Mouse (Mus musculus): ENCODE measurements around the gene Myo5c. TPM values are rescaled to one million over a fixed set of nuclear protein-coding genes. Genes with fewer than 3 reads are reported as not detected.
A peak's percentile ranks its signal among the peaks of the same experiment; 100 is the strongest.

Myo5c gene
- 0.62 and 0.81 TPM in 2 replicates for polyA plus RNA-seq (2012; rRNA removed)

DNA sequence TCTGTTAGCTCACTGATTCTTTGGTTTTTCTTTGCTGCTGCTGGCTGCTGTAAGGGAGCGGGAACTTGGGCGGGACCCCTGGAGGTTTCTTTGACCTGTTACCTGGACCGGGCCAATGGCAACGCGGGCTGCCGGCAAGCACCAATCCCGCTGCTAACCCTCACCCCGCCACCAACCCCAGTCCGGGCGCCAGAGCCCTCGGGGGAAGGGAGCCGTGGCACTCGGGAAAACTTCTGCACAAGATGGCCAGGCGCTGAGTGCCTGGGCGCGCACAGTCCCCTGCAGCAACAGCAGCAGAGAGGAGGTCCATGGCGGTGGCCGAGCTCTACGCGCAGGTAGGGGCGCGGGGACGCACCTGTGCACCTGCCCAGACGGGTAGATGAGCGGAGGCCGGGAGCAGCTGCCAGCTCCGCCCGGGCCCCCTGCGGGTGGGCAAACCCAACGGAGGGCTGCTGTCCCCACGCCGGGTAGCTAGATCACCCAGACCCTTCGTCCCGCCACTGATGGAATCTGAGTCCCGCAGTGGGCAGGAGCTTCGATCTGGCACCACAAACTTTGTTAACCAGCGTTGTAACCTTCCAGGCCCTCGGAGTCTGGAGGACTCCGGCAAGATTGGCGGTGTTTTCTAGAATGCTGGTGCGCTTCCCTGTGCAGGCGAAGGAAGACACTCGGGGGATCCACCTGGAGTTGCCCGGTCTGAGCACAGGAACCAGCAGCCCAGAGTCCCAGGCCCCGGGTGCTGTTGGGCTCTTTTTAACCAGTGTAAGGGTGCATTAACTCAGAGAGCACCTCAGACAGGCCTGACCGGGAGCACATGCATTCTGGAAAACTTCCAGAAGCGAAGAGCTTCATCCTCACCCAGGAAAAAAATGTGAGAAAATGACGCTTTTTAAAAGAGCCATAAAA, at the start of gene Myo5c:
Gene Myo5c (plus strand): TSS at position 180 of the 906 bp plus-strand sequence.
- TF ChIP-seq POLR2A (IDR thresholded peaks at IDR 0.05; ENCODE audit: low read depth, low read length) (no peak), CTCF (IDR thresholded peaks at IDR 0.05; ENCODE audit: extremely low read depth, insufficient read depth, insufficient read length, insufficient replicate concordance) (no peak)
- Histone ChIP-seq H3K27ac (ENCODE audit: insufficient read depth, low read length) (no peak within 1 kb of the TSS), H3K27me3 (ENCODE audit: control insufficient read depth, insufficient read depth, low read length) (peaks cover 4% of the 10 kb centered on the region), H3K4me3 (ENCODE audit: extremely low read depth, insufficient read depth, insufficient read length) (no peak within 1 kb of the TSS), H3K36me3 (ENCODE audit: control insufficient read depth, insufficient read depth, low read length) (no peaks in the 10 kb centered on the region), H3K4me1 (ENCODE audit: control insufficient read depth, insufficient read depth, insufficient read length) (no peaks in the 10 kb centered on the region)
- no peak for DNase-seq (ENCODE audit: low read depth in 1 of 2, low spot score in 2 of 2)
- WGBS = 17% methylated on average over 48 of the region's 48 CpGs

DNA sequence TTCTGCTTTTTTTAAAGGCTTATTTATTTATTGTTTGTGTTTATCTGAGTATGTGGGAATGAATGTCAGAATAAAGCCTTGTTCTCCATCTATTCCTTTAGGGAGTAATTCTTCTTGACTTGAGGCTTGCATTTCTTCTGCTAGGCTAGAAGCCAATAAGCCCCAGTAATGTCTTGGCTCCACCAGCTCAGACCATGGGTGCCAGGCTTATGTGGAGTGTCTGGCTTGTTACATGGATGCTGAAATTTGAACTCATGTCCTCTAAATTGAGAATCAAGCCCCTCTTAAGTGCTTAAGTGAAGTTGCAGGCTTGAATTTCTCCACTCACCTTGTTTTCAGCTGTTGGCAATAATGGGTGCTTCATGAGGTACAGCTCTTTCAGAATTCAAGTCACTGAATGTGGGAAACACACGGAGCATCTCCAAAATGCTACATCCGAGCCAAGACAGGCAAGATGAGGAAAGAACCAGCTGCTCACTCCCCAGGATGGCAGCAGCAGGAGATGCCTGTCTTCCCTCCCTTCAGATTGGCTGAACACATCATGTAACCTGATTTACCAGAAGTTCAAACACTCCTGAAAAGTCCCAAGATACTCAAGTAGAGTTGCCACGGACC, 44.1 kb upstream of the Myo5c start:
- Histone ChIP-seq H3K36me3 (ENCODE audit: control insufficient read depth, insufficient read depth, low read length) (peaks cover 23% of the 10 kb centered on the region), H3K4me1 (ENCODE audit: control insufficient read depth, insufficient read depth, insufficient read length) (no peaks in the 10 kb centered on the region), H3K27ac (ENCODE audit: insufficient read depth, low read length) (no peak overlapping the region), H3K27me3 (ENCODE audit: control insufficient read depth, insufficient read depth, low read length) (no peaks in the 10 kb centered on the region), H3K4me3 (ENCODE audit: extremely low read depth, insufficient read depth, insufficient read length) (no peak overlapping the region)
- WGBS = 91% methylated on average over 3 of the region's 3 CpGs
- no peak for DNase-seq (ENCODE audit: low read depth in 1 of 2, low spot score in 2 of 2)
- TF ChIP-seq POLR2A (IDR thresholded peaks at IDR 0.05; ENCODE audit: low read depth, low read length) (no peak), CTCF (IDR thresholded peaks at IDR 0.05; ENCODE audit: extremely low read depth, insufficient read depth, insufficient read length, insufficient replicate concordance) (no peak)

DNA sequence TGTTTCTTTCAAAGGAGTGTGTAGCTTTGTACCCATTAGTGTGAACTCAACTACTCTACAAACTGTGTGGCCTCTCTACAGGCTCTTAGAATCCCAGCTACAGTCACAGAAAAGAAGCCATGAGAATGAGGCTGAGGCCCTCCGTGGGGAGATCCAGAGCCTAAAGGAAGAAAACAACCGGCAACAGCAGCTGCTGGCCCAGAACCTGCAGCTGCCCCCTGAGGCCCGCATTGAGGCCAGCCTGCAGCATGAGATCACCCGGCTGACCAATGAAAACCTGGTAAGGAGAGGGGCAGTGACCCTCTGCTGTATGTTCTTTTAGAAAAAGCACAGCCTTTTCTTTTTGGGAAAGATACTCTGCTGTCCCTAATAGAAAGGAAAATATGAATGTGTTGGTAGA, 38.0 kb upstream of the Myo5c start:
- no peaks in the 10 kb centered on the region for H3K4me1 ChIP-seq (ENCODE audit: control insufficient read depth, insufficient read depth, insufficient read length)
- peaks cover 12% of the 10 kb centered on the region for H3K36me3 ChIP-seq (ENCODE audit: control insufficient read depth, insufficient read depth, low read length)
- no peak overlapping the region for H3K27ac ChIP-seq (ENCODE audit: insufficient read depth, low read length)
- TF ChIP-seq CTCF (IDR thresholded peaks at IDR 0.05; ENCODE audit: extremely low read depth, insufficient read depth, insufficient read length, insufficient replicate concordance) (no peak), POLR2A (IDR thresholded peaks at IDR 0.05; ENCODE audit: low read depth, low read length) (no peak)
- DNase-seq (ENCODE audit: low read depth in 1 of 2, low spot score in 2 of 2) = no peak
- 93% methylated on average over 4 of the region's 4 CpGs for WGBS
- no peak overlapping the region for H3K4me3 ChIP-seq (ENCODE audit: extremely low read depth, insufficient read depth, insufficient read length)
- no peaks in the 10 kb centered on the region for H3K27me3 ChIP-seq (ENCODE audit: control insufficient read depth, insufficient read depth, low read length)

DNA sequence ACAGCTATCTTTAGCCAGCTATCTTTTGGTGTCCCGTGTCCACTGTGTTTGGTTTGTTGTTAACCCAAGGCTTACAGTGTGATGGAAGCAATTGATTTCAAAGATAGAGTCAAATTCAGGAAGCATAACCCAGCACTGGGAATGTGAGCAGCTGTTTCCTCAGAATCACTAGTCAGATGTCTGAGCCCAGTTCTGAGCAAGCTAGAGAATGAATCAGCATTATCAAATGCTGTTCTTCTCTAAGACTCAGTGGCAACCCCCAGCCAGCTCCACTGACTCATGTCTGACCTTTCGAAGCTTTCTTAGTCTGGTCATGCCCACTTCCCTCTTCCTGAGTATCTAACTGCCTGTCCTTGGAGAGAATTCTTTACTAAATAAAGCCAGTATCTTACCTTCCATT, 35.5 kb upstream of the Myo5c start:
- Histone ChIP-seq H3K27ac (ENCODE audit: insufficient read depth, low read length) (no peak overlapping the region), H3K27me3 (ENCODE audit: control insufficient read depth, insufficient read depth, low read length) (no peaks in the 10 kb centered on the region), H3K4me3 (ENCODE audit: extremely low read depth, insufficient read depth, insufficient read length) (no peak overlapping the region), H3K36me3 (ENCODE audit: control insufficient read depth, insufficient read depth, low read length) (peaks cover 19% of the 10 kb centered on the region), H3K4me1 (ENCODE audit: control insufficient read depth, insufficient read depth, insufficient read length) (no peaks in the 10 kb centered on the region)
- WGBS = 22% methylated on average over 2 of the region's 2 CpGs
- DNase-seq (ENCODE audit: low read depth in 1 of 2, low spot score in 2 of 2) = no peak
- no peak for TF ChIP-seq POLR2A (IDR thresholded peaks at IDR 0.05; ENCODE audit: low read depth, low read length)
- no peak for TF ChIP-seq CTCF (IDR thresholded peaks at IDR 0.05; ENCODE audit: extremely low read depth, insufficient read depth, insufficient read length, insufficient replicate concordance)

DNA sequence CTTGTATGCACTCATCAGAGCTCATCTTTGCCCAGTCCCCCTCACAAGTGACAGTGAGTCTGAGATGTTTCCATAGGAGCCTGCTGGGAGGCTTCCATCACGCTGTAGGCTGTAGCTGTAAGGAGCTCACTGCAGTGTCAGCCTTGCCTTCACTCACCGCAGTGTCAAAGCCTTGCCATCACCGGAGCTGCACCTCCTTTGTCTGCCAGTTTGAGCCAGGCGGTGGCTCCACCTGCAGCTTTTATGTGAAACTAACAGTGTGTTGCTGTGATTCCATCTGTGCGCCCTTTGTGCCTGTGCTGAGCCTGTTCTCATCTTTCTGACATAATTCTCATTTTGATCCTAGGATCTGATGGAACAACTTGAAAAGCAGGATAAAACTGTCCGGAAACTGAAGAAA, 34.5 kb upstream of the Myo5c start:
- no peak overlapping the region for H3K4me3 ChIP-seq (ENCODE audit: extremely low read depth, insufficient read depth, insufficient read length)
- H3K27me3 ChIP-seq (ENCODE audit: control insufficient read depth, insufficient read depth, low read length) = no peaks in the 10 kb centered on the region
- H3K36me3 ChIP-seq (ENCODE audit: control insufficient read depth, insufficient read depth, low read length) = peaks cover 19% of the 10 kb centered on the region
- 89% methylated on average over 6 of the region's 6 CpGs for WGBS
- H3K27ac ChIP-seq (ENCODE audit: insufficient read depth, low read length) = no peak overlapping the region
- H3K4me1 ChIP-seq (ENCODE audit: control insufficient read depth, insufficient read depth, insufficient read length) = no peaks in the 10 kb centered on the region
- TF ChIP-seq POLR2A (IDR thresholded peaks at IDR 0.05; ENCODE audit: low read depth, low read length) (no peak), CTCF (IDR thresholded peaks at IDR 0.05; ENCODE audit: extremely low read depth, insufficient read depth, insufficient read length, insufficient replicate concordance) (peak; percentile 21; the same call in 1 of the 2 replicates)
- peak in 1 of 2 experiments; percentile 16 for DNase-seq (ENCODE audit: low read depth in 1 of 2, low spot score in 2 of 2)

DNA sequence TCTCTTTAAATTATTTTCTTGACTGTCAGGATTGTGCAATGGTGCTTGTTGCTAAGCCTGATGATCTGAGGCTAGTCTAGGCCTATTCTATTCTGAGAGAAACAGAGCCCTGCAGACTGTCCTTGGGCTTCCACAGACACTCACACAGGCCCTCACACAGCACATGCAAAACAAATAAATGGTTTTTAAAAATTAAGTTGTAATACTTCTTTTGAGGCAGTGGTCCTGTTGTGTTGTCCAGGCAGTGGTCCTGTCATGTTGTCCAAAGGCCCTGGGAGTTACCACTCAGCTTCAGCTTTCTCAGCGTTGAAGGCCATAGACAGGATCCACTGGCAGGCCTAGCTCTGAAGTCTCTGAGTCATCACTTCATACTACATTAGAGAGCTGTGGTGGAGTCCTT, 30.3 kb upstream of the Myo5c start:
- Histone ChIP-seq H3K4me3 (ENCODE audit: extremely low read depth, insufficient read depth, insufficient read length) (no peak overlapping the region), H3K36me3 (ENCODE audit: control insufficient read depth, insufficient read depth, low read length) (peaks cover 19% of the 10 kb centered on the region), H3K27me3 (ENCODE audit: control insufficient read depth, insufficient read depth, low read length) (no peaks in the 10 kb centered on the region), H3K4me1 (ENCODE audit: control insufficient read depth, insufficient read depth, insufficient read length) (no peaks in the 10 kb centered on the region), H3K27ac (ENCODE audit: insufficient read depth, low read length) (no peak overlapping the region)
- 81% methylated on average over 1 of the region's 1 CpGs for WGBS
- no peak for DNase-seq (ENCODE audit: low read depth in 1 of 2, low spot score in 2 of 2)
- TF ChIP-seq CTCF (IDR thresholded peaks at IDR 0.05; ENCODE audit: extremely low read depth, insufficient read depth, insufficient read length, insufficient replicate concordance) (no peak), POLR2A (IDR thresholded peaks at IDR 0.05; ENCODE audit: low read depth, low read length) (no peak)
